Mouse (Mus musculus): Measurements from ENCODE around the gene Fam186a. TPM values are rescaled to one million over a fixed set of nuclear protein-coding genes. Genes with fewer than 3 reads are reported as not detected.
A peak's percentile ranks its signal among the peaks of the same experiment; 100 is the strongest.
"Not testable (repeated sequence)": the region's sequence is repeated elsewhere in the genome, so short reads cannot be mapped to it uniquely, and the experiment has no call there.

Gene Fam186a
- polyA plus RNA-seq, 1 experiment from 2014 or later = not detected

DNA sequence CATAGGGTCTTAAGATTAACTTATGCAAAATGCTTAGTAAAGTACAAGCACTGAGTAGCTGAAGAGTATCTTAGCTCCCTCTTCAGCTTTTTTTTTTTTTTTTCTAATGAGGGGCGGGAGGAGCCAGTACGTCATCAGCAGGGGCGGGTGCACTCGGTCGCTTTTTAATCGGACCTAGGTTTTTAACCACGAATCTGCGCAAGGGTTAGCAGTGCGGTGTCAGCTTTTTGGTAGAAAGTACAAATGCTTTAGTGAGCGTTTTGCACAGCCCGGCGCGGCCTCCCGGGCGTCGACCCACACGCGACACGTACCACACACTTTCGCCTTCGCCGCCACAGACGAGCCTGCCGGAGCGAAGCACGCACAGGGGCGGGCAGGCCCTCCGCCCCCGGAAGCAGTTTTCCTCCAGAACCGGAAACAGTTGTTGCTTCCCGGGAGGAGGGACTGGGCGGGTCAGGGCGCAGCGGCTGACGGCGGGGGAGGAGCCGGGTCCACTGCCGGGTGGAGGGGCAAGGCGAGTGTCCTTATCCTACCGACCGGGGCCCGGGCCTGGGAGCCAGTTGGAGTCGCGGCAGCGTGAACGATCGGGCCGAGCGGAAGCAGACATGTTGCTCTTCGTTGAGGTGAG is 5.6 kb upstream of the Fam186a start:
- H3K4me1 ChIP-seq = peaks cover 14% of the 10 kb centered on the region
- H3K4me3 ChIP-seq = peak overlapping the region; percentile 98
- peak overlapping the region; percentile 96 for H3K27ac ChIP-seq (replicated peaks)
- no peaks in the 10 kb centered on the region for H3K9me3 ChIP-seq
- peak overlapping the region; percentile 82 for H3K9ac ChIP-seq (replicated peaks)
- peak overlapping the region; percentile 79 for H3K4me2 ChIP-seq (replicated peaks)
- ATAC-seq (replicated peaks) = peak; percentile 97
- H3K27me3 ChIP-seq = no peaks in the 10 kb centered on the region
- H3K36me3 ChIP-seq = no peaks in the 10 kb centered on the region
- under 1% methylated on average over 50 of the region's 50 CpGs for WGBS

DNA sequence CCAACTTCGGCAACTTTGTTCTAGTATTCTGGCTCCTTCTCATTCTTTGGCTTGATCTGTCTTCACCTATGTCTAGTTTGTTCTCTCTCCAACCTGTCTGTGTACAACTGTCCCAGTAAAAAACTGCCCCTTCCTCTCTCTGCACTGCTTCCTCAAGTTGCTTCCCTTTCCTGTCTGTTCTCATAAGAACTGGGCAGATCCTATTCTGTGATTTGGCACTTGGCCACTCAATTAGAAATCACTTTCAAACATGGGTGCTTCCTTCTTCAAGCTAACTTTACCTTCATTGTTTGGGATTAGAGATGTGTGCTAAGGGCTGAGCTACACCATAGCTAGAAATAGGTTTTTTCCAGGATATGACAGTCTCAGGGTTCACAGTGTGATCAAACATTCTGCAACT is 3.7 kb upstream of the Fam186a start:
- Histone ChIP-seq H3K4me2 (replicated peaks) (no peak overlapping the region), H3K36me3 (no peaks in the 10 kb centered on the region), H3K27me3 (no peaks in the 10 kb centered on the region), H3K4me1 (peaks cover 14% of the 10 kb centered on the region), H3K27ac (replicated peaks) (no peak overlapping the region), H3K4me3 (no peak overlapping the region), H3K9ac (replicated peaks) (no peak overlapping the region), H3K9me3 (no peaks in the 10 kb centered on the region)
- 95% methylated on average over 1 of the region's 1 CpGs for WGBS
- no peak for ATAC-seq (replicated peaks)

DNA sequence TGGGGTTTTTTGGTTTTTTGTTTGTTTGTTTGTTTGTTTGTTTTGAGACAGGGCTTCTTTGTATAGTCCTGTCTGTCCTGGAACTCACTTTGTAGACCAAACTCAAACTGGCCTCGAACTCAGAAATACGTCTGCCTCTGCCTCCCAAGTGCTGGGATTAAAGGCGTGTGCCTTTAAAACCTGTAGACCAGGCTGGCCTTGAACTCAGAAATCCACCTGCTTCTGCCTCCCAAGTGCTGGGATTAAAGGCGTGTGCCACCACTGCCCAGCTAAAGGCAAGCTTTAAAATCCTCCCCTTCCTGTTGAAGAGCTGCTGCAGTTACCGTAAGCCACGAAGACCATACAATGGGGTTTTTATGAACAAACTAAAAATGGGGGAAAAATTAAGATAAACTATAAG is 2.9 kb upstream of the Fam186a start, which contains the start of gene Larp4:
Gene Larp4, plus strand, starts transcription at position 301 of the 400 bp plus-strand sequence.
- not testable (repeated sequence) for ATAC-seq (replicated peaks); H3K36me3 ChIP-seq; H3K4me3 ChIP-seq; H3K27me3 ChIP-seq; H3K9ac ChIP-seq (replicated peaks); H3K27ac ChIP-seq (replicated peaks); H3K9me3 ChIP-seq; H3K4me2 ChIP-seq (replicated peaks)
- 91% methylated on average over 6 of the region's 6 CpGs for WGBS
- peaks cover 14% of the 10 kb centered on the region for H3K4me1 ChIP-seq

DNA sequence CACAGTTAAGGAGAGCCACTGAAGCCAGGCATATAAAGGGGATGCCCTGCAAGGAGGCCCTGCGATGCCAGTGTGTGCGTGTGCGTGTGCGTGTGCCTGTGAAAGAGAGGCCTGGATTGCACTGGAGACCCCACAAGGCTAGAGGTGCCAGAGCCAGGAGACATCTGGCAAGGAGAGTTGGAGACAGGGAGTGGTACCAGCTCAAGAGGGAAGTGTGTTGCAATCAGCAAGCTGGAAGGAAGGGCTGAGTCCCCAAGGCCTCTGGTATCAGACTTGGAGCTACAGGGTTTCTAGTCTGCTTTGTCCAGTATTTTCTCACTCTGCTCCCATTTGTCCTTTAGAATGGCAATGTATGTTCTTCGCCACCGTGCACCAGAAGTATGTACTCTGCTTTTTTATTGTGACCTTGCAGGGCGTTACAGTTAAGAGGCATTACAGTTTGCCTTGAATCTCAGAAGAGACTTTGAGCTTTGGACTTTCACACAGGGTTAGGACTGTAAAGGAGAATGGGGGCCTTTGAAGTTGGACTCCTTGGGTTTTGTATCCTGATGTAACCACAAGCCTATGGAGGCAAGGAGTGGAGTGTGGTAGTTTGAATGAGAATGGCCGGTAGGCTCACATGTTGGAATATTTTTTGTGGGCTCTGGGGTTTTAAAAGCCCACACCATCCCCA is 1.6 kb downstream of the Fam186a start:
- Histone ChIP-seq H3K27ac (replicated peaks) (no peak overlapping the region), H3K4me2 (replicated peaks) (no peak overlapping the region), H3K27me3 (no peaks in the 10 kb centered on the region), H3K4me1 (no peaks in the 10 kb centered on the region), H3K9ac (replicated peaks) (no peak overlapping the region), H3K4me3 (no peak overlapping the region), H3K36me3 (no peaks in the 10 kb centered on the region), H3K9me3 (no peaks in the 10 kb centered on the region)
- 91% methylated on average over 8 of the region's 8 CpGs for WGBS
- ATAC-seq (replicated peaks) = no peak

DNA sequence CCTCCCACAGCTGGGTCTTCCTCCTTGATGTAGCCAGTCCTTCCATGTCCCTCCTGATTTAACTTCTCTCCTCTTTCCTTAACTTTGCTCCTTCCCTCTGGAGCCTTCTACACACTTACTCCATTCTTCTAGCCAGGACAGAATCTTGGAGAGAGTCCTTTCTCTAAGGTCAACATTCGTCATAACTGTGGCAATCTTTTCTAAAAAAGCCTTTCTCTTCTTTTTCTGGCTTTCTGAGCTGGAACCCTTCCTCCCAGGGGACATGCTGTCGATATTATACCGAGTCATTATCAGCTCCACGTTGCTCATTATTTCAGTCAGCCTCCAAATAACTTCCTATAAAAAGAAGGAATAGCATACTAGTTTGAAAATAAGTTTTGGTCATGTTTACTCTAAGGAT is 11.5 kb downstream of the Fam186a start:
- no peak overlapping the region for H3K4me2 ChIP-seq (replicated peaks)
- no peak for ATAC-seq (replicated peaks)
- WGBS = 83% methylated on average over 4 of the region's 4 CpGs

DNA sequence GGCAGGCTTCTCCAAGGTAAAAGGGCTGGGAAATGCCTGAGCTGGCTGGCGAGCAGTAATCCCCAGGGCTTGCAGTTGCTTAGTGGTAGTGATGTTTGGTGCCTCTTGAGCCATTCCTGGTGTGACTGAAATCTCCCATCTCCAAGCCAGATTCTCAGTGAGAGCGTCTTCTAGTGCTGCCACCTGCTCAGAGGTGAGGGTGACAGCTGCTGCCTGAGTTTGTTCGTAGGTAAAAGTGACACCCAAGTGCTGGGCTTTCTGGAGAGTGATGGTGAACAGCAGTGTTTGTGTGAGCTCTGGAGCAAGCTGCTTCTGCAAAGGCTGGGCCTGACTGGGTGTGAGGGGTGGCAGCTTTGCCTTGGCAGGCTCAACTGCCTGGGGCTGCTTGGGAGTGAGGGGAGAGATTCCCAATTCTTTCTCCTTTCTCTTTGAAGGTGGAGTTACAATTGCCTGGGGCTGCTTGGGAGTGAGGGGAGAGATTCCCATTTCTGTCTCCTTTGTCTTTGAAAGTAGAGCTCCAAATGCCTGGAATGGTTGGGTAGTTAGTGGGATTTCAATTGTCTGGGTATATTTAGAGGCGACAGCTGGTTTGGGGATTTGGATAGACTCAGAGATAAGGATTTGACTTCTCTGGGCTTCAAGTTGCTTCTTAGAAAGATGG is 25.8 kb downstream of the Fam186a start:
- WGBS = 54% methylated on average over 4 of the region's 4 CpGs
- Histone ChIP-seq H3K27ac (replicated peaks) (no peak overlapping the region), H3K9ac (replicated peaks) (no peak overlapping the region), H3K9me3 (no peaks in the 10 kb centered on the region), H3K4me3 (no peak overlapping the region), H3K4me1 (no peaks in the 10 kb centered on the region), H3K4me2 (replicated peaks) (no peak overlapping the region), H3K36me3 (no peaks in the 10 kb centered on the region), H3K27me3 (no peaks in the 10 kb centered on the region)
- ATAC-seq (replicated peaks) = no peak

More for the DNA sequence above, 11.5 kb downstream of the Fam186a start:
- H3K36me3 ChIP-seq = no peaks in the 10 kb centered on the region
- H3K9me3 ChIP-seq = no peaks in the 10 kb centered on the region
- H3K4me1 ChIP-seq = no peaks in the 10 kb centered on the region
- H3K4me3 ChIP-seq = no peak overlapping the region
- no peaks in the 10 kb centered on the region for H3K27me3 ChIP-seq
- H3K9ac ChIP-seq (replicated peaks) = no peak overlapping the region
- H3K27ac ChIP-seq (replicated peaks) = no peak overlapping the region

DNA sequence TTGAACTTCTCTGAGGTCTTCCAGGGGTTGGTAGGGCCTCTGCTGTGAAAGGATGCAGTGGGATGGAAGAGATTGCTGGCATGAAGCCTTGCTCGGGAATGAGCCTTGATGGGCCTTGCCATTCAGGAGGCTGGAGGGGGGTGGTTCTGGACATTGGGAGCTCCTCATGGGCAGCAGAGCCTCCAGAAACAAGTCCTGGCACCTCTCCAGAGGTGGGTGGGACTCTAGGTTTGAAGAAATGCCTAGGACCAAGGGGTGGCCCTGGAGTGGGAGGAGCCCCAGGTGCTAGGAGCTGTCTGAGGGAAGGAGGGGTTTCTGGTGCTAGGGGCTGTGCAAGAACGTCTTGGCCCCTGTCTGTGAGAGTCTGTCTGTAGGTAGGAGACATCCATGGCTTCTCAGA is 26.4 kb downstream of the Fam186a start:
- WGBS = 22% methylated on average over 2 of the region's 2 CpGs
- H3K4me1 ChIP-seq = no peaks in the 10 kb centered on the region
- ATAC-seq (replicated peaks) = no peak

DNA sequence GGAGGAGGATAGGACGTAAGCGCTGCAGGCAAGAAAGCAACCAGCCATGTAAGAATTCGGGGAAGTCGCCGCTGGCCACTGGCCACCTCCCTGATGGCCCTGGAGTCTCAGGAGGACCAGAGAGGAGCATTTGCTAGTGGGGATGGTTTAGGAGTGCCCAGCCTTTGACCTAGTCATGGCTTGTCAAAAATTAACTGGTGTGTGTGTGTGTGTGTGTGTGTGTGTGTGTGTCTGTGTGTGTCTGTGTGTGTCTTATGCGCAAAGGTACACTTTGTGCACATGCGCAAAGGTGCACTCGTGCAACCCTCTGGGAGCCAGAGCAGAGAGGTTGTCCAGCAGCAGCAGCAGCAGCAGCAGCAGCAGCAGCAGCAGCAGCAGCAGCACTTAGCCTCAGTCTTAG is 29.0 kb downstream of the Fam186a start:
- no peaks in the 10 kb centered on the region for H3K27me3 ChIP-seq
- WGBS = 86% methylated on average over 8 of the region's 8 CpGs
- H3K9me3 ChIP-seq = no peaks in the 10 kb centered on the region
- no peak overlapping the region for H3K9ac ChIP-seq (replicated peaks)
- no peaks in the 10 kb centered on the region for H3K4me1 ChIP-seq
- H3K27ac ChIP-seq (replicated peaks) = no peak overlapping the region
- H3K36me3 ChIP-seq = no peaks in the 10 kb centered on the region
- no peak overlapping the region for H3K4me2 ChIP-seq (replicated peaks)
- ATAC-seq (replicated peaks) = no peak
- H3K4me3 ChIP-seq = no peak overlapping the region

More for the DNA sequence above, 26.4 kb downstream of the Fam186a start:
- Histone ChIP-seq H3K27me3 (no peaks in the 10 kb centered on the region), H3K9me3 (no peaks in the 10 kb centered on the region), H3K4me3 (no peak overlapping the region), H3K36me3 (no peaks in the 10 kb centered on the region), H3K4me2 (replicated peaks) (no peak overlapping the region), H3K9ac (replicated peaks) (no peak overlapping the region), H3K27ac (replicated peaks) (no peak overlapping the region)

DNA sequence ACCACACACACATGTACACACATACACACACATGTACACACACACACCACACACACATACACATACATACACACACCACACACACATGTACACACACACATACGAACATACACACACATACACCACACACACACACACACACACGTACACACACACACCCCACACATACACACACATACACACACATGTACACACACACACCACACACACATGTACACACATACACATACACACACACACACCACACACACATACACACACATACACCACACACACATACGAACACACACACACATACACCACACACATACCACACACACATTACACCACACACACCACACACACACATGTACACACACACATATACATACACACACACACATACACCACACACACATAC is 30.2 kb downstream of the Fam186a start:
- Histone ChIP-seq H3K9ac (replicated peaks) (no peak overlapping the region), H3K4me3 (no peak overlapping the region), H3K4me1 (no peaks in the 10 kb centered on the region), H3K36me3 (no peaks in the 10 kb centered on the region), H3K4me2 (replicated peaks) (no peak overlapping the region), H3K9me3 (no peaks in the 10 kb centered on the region), H3K27me3 (no peaks in the 10 kb centered on the region), H3K27ac (replicated peaks) (no peak overlapping the region)
- ATAC-seq (replicated peaks) = no peak
- WGBS = 94% methylated on average over 3 of the region's 3 CpGs

DNA sequence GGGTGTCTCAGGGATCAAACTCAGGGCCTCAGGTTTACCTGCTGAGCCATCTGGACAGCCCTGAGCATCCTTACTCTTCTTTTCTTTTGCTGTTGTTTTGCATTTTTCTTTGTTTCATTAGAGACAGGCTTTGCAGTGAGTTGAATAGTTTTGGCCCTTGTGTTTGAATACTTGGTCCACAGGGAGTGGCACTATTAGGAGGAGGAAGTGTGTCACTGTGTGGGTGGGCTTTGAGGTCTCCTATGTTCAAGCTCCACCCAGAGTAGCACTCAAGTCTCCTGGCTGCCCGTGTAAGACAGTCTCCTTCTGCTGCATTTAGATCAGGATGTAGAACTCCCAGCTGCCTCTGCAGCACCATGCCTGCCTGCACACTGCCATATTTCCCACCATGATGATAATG is 32.4 kb downstream of the Fam186a start:
- Histone ChIP-seq H3K4me3 (no peak overlapping the region), H3K27me3 (no peaks in the 10 kb centered on the region), H3K27ac (replicated peaks) (no peak overlapping the region), H3K9ac (replicated peaks) (no peak overlapping the region), H3K4me2 (replicated peaks) (no peak overlapping the region), H3K4me1 (no peaks in the 10 kb centered on the region), H3K36me3 (no peaks in the 10 kb centered on the region), H3K9me3 (no peaks in the 10 kb centered on the region)
- 13% methylated on average over 1 of the region's 1 CpGs for WGBS
- no peak for ATAC-seq (replicated peaks)

DNA sequence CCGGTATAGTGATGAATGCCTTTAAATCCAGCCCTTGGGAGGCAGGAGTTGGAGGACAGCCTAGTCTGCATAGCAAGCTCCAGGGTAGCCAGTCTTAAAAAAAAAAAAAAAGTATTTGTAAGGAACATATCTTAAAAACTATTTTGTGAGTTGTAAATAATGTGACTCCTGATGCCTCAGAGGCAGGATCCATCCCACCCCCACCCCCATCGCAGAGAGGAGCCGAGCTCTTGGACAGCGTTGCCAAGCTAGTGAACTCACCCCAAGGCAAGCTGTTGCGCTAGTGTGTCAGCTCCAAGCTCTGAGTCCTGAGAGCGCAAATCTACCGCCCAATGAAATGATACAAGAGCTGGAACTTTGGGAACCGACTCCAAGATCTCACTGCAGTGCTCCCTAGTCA is 35.6 kb downstream of the Fam186a start:
- H3K4me3 ChIP-seq = no peak overlapping the region
- no peak overlapping the region for H3K27ac ChIP-seq (replicated peaks)
- no peaks in the 10 kb centered on the region for H3K36me3 ChIP-seq
- 80% methylated on average over 8 of the region's 8 CpGs for WGBS
- H3K9me3 ChIP-seq = no peaks in the 10 kb centered on the region
- no peaks in the 10 kb centered on the region for H3K27me3 ChIP-seq
- H3K4me2 ChIP-seq (replicated peaks) = no peak overlapping the region
- no peaks in the 10 kb centered on the region for H3K4me1 ChIP-seq
- ATAC-seq (replicated peaks) = no peak
- H3K9ac ChIP-seq (replicated peaks) = no peak overlapping the region

DNA sequence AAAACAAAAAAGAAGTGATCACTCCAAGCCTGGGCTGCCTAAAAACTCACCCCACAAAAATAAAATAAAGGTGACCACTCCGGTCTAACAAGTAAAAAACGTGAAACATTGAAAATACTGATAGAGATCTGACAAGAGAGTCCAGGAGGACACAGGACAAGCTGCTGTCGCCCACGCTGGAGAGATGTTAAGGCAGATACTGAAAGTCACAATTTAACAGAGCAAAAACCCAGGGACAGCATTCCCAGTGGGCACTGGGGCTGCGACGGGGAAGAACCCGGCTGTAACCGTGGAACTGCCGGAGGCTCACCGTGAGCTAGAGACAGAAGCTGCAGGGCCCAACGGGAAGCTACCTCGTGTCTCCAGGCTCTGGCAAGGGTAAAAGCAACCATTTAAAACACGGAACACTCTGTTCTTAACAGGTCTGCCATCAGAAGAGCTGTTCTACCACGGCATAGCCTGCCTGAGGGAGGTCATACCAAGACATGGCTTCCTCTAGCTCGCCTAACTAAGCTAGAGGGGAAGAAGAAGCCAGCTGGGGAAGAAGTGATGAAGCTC is 47.2 kb downstream of the Fam186a start:
- Histone ChIP-seq H3K4me1 (no peaks in the 10 kb centered on the region), H3K4me2 (replicated peaks) (no peak overlapping the region), H3K27ac (replicated peaks) (no peak overlapping the region), H3K9ac (replicated peaks) (no peak overlapping the region), H3K4me3 (no peak overlapping the region), H3K9me3 (no peaks in the 10 kb centered on the region), H3K27me3 (no peaks in the 10 kb centered on the region), H3K36me3 (no peaks in the 10 kb centered on the region)
- WGBS = 83% methylated on average over 15 of the region's 15 CpGs
- ATAC-seq (replicated peaks) = no peak

All from forebrain, embryonic 15.5 days (tissue).